Mouse (Mus musculus): ENCODE results near the gene Me1. TPM values are rescaled to one million over a fixed set of nuclear protein-coding genes. Genes with fewer than 3 reads are reported as not detected.

Gene Me1
- polyA plus RNA-seq, 1 experiment from 2014 or later: 48.7 TPM

GRCm38 (mm10) chr9:86683713-86684209 lies 12.0 kb downstream of the Me1 start:
- Histone ChIP-seq H3K4me2 (replicated peaks; ENCODE audit: low read depth, low read length) (peak overlapping the region; percentile 33), H3K27me3 (replicated peaks; ENCODE audit: insufficient read depth, low read length) (no peaks in the 10 kb centered on the region), H3K4me3 (ENCODE audit: low read depth, low read length) (no peak overlapping the region), H3K27ac (ENCODE audit: low read length) (no peak overlapping the region), H3K9me3 (ENCODE audit: low read length) (no peaks in the 10 kb centered on the region), H3K36me3 (ENCODE audit: insufficient read depth, low read length) (no peaks in the 10 kb centered on the region), H3K9ac (replicated peaks; ENCODE audit: low read depth) (no peak overlapping the region), H3K4me1 (ENCODE audit: insufficient read depth, low read depth, low read length) (no peaks in the 10 kb centered on the region)
- 45% methylated on average over 8 of the region's 8 CpGs for WGBS
- DNase-seq (ENCODE audit: low spot score): peak; percentile 39
- ATAC-seq: no peak; the same call in 1 of the 2 replicates
- TF ChIP-seq EP300 (IDR thresholded peaks at IDR 0.05) (no peak), CTCF (IDR thresholded peaks at IDR 0.05) (no peak)

GRCm38 (mm10) chr9:86682844-86683243 lies 12.9 kb downstream of the Me1 start:
- Histone ChIP-seq H3K4me2 (replicated peaks; ENCODE audit: low read depth, low read length) (no peak overlapping the region), H3K9me3 (ENCODE audit: low read length) (no peaks in the 10 kb centered on the region), H3K36me3 (ENCODE audit: insufficient read depth, low read length) (no peaks in the 10 kb centered on the region), H3K4me3 (ENCODE audit: low read depth, low read length) (no peak overlapping the region), H3K4me1 (ENCODE audit: insufficient read depth, low read depth, low read length) (no peaks in the 10 kb centered on the region), H3K9ac (replicated peaks; ENCODE audit: low read depth) (no peak overlapping the region), H3K27ac (ENCODE audit: low read length) (no peak overlapping the region), H3K27me3 (replicated peaks; ENCODE audit: insufficient read depth, low read length) (no peaks in the 10 kb centered on the region)
- ATAC-seq (no peak), DNase-seq (ENCODE audit: low spot score) (no peak)
- TF ChIP-seq EP300 (IDR thresholded peaks at IDR 0.05): no peak
- no peak for TF ChIP-seq CTCF (IDR thresholded peaks at IDR 0.05)
- WGBS: 40% methylated on average over 6 of the region's 6 CpGs

GRCm38 (mm10) chr9:86682278-86682677 lies 13.5 kb downstream of the Me1 start:
- Histone ChIP-seq H3K9me3 (ENCODE audit: low read length) (no peaks in the 10 kb centered on the region), H3K4me3 (ENCODE audit: low read depth, low read length) (no peak overlapping the region), H3K27me3 (replicated peaks; ENCODE audit: insufficient read depth, low read length) (no peaks in the 10 kb centered on the region), H3K4me2 (replicated peaks; ENCODE audit: low read depth, low read length) (no peak overlapping the region), H3K4me1 (ENCODE audit: insufficient read depth, low read depth, low read length) (no peaks in the 10 kb centered on the region), H3K36me3 (ENCODE audit: insufficient read depth, low read length) (no peaks in the 10 kb centered on the region), H3K27ac (ENCODE audit: low read length) (no peak overlapping the region), H3K9ac (replicated peaks; ENCODE audit: low read depth) (no peak overlapping the region)
- no peak for DNase-seq (ENCODE audit: low spot score)
- TF ChIP-seq EP300 (IDR thresholded peaks at IDR 0.05) (no peak), CTCF (IDR thresholded peaks at IDR 0.05) (no peak)
- 80% methylated on average over 4 of the region's 4 CpGs for WGBS
- ATAC-seq: no peak

GRCm38 (mm10) chr9:86680431-86680830 lies 15.3 kb downstream of the Me1 start:
- Histone ChIP-seq H3K27me3 (replicated peaks; ENCODE audit: insufficient read depth, low read length) (no peaks in the 10 kb centered on the region), H3K4me3 (ENCODE audit: low read depth, low read length) (no peak overlapping the region), H3K36me3 (ENCODE audit: insufficient read depth, low read length) (no peaks in the 10 kb centered on the region), H3K4me1 (ENCODE audit: insufficient read depth, low read depth, low read length) (no peaks in the 10 kb centered on the region), H3K9me3 (ENCODE audit: low read length) (no peaks in the 10 kb centered on the region), H3K27ac (ENCODE audit: low read length) (no peak overlapping the region), H3K9ac (replicated peaks; ENCODE audit: low read depth) (no peak overlapping the region), H3K4me2 (replicated peaks; ENCODE audit: low read depth, low read length) (no peak overlapping the region)
- DNase-seq (ENCODE audit: low spot score) (no peak), ATAC-seq (no peak)
- 79% methylated on average over 6 of the region's 6 CpGs for WGBS
- TF ChIP-seq EP300 (IDR thresholded peaks at IDR 0.05) (no peak), CTCF (IDR thresholded peaks at IDR 0.05) (no peak)

- DNase-seq (ENCODE audit: low spot score) (no peak), ATAC-seq (no peak)
- Histone ChIP-seq H3K4me1 (ENCODE audit: insufficient read depth, low read depth, low read length) (no peaks in the 10 kb centered on the region), H3K27me3 (replicated peaks; ENCODE audit: insufficient read depth, low read length) (no peaks in the 10 kb centered on the region), H3K27ac (ENCODE audit: low read length) (no peak overlapping the region), H3K9ac (replicated peaks; ENCODE audit: low read depth) (no peak overlapping the region), H3K4me2 (replicated peaks; ENCODE audit: low read depth, low read length) (no peak overlapping the region), H3K4me3 (ENCODE audit: low read depth, low read length) (no peak overlapping the region), H3K9me3 (ENCODE audit: low read length) (no peaks in the 10 kb centered on the region), H3K36me3 (ENCODE audit: insufficient read depth, low read length) (no peaks in the 10 kb centered on the region)
- 84% methylated on average over 11 of the region's 11 CpGs for WGBS
- TF ChIP-seq CTCF (IDR thresholded peaks at IDR 0.05): no peak
- no peak for TF ChIP-seq EP300 (IDR thresholded peaks at IDR 0.05)
Observed at GRCm38 (mm10) chr9:86679843-86680417, 15.8 kb downstream of the Me1 start.

- Histone ChIP-seq H3K9ac (replicated peaks; ENCODE audit: low read depth) (no peak overlapping the region), H3K36me3 (ENCODE audit: insufficient read depth, low read length) (no peaks in the 10 kb centered on the region), H3K4me2 (replicated peaks; ENCODE audit: low read depth, low read length) (no peak overlapping the region), H3K9me3 (ENCODE audit: low read length) (no peaks in the 10 kb centered on the region), H3K27me3 (replicated peaks; ENCODE audit: insufficient read depth, low read length) (no peaks in the 10 kb centered on the region), H3K4me3 (ENCODE audit: low read depth, low read length) (no peak overlapping the region), H3K4me1 (ENCODE audit: insufficient read depth, low read depth, low read length) (no peaks in the 10 kb centered on the region), H3K27ac (ENCODE audit: low read length) (no peak overlapping the region)
- 71% methylated on average over 3 of the region's 3 CpGs for WGBS
- TF ChIP-seq CTCF (IDR thresholded peaks at IDR 0.05): no peak
- ATAC-seq: no peak
- DNase-seq (ENCODE audit: low spot score): no peak
Observed at GRCm38 (mm10) chr9:86676246-86676645, 19.5 kb downstream of the Me1 start.

GRCm38 (mm10) chr9:86675426-86675825 lies 20.3 kb downstream of the Me1 start:
- Histone ChIP-seq H3K9ac (replicated peaks; ENCODE audit: low read depth) (no peak overlapping the region), H3K4me2 (replicated peaks; ENCODE audit: low read depth, low read length) (no peak overlapping the region), H3K27ac (ENCODE audit: low read length) (no peak overlapping the region), H3K4me3 (ENCODE audit: low read depth, low read length) (no peak overlapping the region), H3K27me3 (replicated peaks; ENCODE audit: insufficient read depth, low read length) (no peaks in the 10 kb centered on the region), H3K4me1 (ENCODE audit: insufficient read depth, low read depth, low read length) (no peaks in the 10 kb centered on the region), H3K36me3 (ENCODE audit: insufficient read depth, low read length) (no peaks in the 10 kb centered on the region), H3K9me3 (ENCODE audit: low read length) (no peaks in the 10 kb centered on the region)
- ATAC-seq (no peak), DNase-seq (ENCODE audit: low spot score) (no peak)
- 74% methylated on average over 2 of the region's 2 CpGs for WGBS
- TF ChIP-seq EP300 (IDR thresholded peaks at IDR 0.05): no peak
- no peak for TF ChIP-seq CTCF (IDR thresholded peaks at IDR 0.05)

Measured in lung, postnatal 0 days (tissue).